Mouse (Mus musculus): ENCODE data around the gene Olfr322. TPM values are rescaled to one million over a fixed set of nuclear protein-coding genes. Genes with fewer than 3 reads are reported as not detected.

Gene Olfr322
- polyA plus RNA-seq (2012; rRNA removed), result not detected in 2 replicates

DNA sequence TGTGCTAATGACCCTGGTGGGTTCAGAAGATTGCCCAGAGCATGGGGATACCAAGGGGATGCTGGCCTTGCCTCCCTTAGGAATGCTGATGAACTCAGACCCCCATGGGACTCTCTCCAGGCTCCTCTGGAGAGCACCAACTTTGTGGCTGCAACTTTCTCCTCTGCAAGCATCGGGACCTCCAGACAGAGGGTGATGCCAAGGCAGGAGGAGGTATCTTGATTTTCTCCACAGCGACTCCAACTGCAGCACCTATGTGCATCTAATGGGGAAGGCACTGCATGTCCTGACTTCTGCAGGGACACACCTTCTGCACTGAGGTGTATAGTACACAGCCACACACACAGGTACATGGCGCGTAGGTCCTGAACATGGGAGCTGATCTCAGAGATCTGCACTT lies at the start of gene Olfr322:
Olfr322 (plus strand) TSS at position 187 of the 400 bp plus-strand sequence.
- TF ChIP-seq POLR2A (IDR thresholded peaks at IDR 0.05; ENCODE audit: borderline replicate concordance, extremely low read depth, insufficient read depth, insufficient read length, poor library complexity, severe bottlenecking) (no peak), CTCF (IDR thresholded peaks at IDR 0.05; ENCODE audit: borderline replicate concordance, extremely low read depth, insufficient read depth, insufficient read length) (no peak)
- DNase-seq (ENCODE audit: low read depth), result no peak

DNA sequence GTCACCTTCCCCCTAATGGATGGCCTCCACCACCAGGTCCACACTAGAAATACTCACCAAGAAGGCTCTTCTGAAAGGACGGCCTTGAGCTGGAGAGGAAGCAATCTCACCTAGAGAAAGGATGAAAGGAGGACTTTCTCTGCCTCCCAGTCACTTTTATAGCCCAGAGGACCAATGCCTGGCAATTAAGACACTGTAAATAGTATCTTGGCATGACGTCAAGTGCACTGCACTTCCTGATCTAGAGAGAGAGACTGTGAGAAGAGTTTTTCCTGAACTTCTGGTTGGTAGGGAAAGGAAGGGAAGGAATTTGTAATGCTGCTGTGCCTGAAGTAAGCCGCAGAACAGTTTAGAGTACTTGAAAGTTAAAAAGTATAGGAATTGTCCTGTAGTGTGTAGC lies 45.2 kb upstream of the Olfr322 start:
- DNase-seq (ENCODE audit: low read depth), result no peak
- no peak for TF ChIP-seq POLR2A (IDR thresholded peaks at IDR 0.05; ENCODE audit: borderline replicate concordance, extremely low read depth, insufficient read depth, insufficient read length, poor library complexity, severe bottlenecking)

DNA sequence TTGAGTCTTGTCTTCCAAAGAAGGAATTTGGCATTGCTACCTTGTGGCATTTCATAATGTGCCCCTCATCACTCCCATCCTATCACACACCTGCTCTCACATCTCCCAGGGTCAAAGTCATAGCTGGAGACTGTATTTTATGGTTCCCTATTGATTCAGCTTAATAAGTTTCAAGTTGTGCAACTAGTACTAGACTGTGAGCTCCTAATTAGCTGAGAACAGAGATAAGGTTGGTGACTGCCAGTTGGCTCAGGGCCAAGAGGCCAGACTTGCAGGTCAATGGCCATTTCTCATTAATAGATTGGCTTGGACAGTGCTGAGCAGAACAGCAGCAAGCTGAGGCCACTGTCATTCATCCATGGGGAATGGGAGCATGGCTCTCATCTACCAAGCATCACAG lies 44.1 kb upstream of the Olfr322 start:
- DNase-seq (ENCODE audit: low read depth), result no peak
- TF ChIP-seq POLR2A (IDR thresholded peaks at IDR 0.05; ENCODE audit: borderline replicate concordance, extremely low read depth, insufficient read depth, insufficient read length, poor library complexity, severe bottlenecking) (no peak), CTCF (IDR thresholded peaks at IDR 0.05; ENCODE audit: borderline replicate concordance, extremely low read depth, insufficient read depth, insufficient read length) (no peak)

DNA sequence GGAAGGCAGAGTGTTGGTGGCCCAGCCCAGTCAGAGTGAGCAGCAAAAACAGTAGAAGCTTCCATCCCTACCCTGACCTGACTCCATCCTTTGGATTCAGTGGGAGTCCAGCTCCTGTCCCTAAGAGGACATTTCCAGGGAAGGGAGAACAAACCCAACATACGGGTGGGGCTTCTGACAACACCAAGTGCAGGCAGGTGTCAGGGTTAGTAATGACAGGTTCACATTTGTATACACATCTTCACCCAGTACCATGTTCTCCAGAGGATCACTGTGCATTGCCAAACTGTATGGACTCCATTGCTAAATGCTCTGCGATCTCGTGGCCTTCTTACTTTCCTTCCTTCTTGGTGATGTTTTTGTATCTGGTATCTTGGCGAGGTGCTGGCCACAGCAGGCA lies 42.6 kb upstream of the Olfr322 start, which contains the start of gene 2210407C18Rik:
2210407C18Rik (minus strand) TSS at position 101 of the 400 bp plus-strand sequence.
- no peak for DNase-seq (ENCODE audit: low read depth)
- TF ChIP-seq CTCF (IDR thresholded peaks at IDR 0.05; ENCODE audit: borderline replicate concordance, extremely low read depth, insufficient read depth, insufficient read length) (no peak), POLR2A (IDR thresholded peaks at IDR 0.05; ENCODE audit: borderline replicate concordance, extremely low read depth, insufficient read depth, insufficient read length, poor library complexity, severe bottlenecking) (no peak)

DNA sequence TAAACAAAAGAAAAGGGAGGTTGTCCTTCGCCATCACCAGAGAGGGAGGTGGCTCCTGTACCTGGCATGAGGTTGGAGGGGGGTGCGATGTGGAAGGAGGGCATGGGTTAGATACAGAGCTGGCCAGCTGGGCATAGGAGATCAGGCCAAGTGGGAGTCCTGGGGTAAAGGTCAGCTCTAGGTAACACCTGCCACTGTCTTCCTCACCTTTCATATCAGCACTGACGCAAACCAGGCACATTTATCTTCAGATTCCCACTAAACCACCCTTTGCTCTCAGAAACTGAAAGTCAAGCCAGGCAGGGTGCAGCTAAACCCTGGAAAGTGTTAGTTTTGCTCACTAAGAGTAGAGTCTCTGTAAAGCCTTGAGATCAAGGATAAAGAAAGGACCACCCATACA lies 40.2 kb upstream of the Olfr322 start:
- TF ChIP-seq CTCF (IDR thresholded peaks at IDR 0.05; ENCODE audit: borderline replicate concordance, extremely low read depth, insufficient read depth, insufficient read length), result no peak
- no peak for TF ChIP-seq POLR2A (IDR thresholded peaks at IDR 0.05; ENCODE audit: borderline replicate concordance, extremely low read depth, insufficient read depth, insufficient read length, poor library complexity, severe bottlenecking)
- DNase-seq (ENCODE audit: low read depth), result no peak

DNA sequence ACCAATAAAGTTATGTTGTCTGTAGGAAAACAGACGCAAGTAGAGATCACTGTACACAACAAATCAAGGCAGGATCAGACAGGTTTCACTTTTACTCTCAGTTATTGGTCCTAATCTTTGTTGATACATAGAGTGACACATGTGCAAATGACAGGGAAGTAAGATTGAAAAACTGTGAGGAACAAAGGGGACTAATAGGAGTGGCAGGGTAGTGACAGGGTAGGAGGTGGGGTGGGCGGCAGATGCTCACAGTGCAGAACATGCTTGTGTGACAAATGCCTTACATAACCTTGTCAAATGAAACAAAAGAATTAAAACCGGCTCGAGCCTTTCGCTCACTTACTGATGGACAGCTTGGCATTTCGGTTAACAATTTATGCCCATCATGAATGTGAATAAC lies 39.8 kb upstream of the Olfr322 start:
- TF ChIP-seq POLR2A (IDR thresholded peaks at IDR 0.05; ENCODE audit: borderline replicate concordance, extremely low read depth, insufficient read depth, insufficient read length, poor library complexity, severe bottlenecking) (no peak), CTCF (IDR thresholded peaks at IDR 0.05; ENCODE audit: borderline replicate concordance, extremely low read depth, insufficient read depth, insufficient read length) (no peak)
- DNase-seq (ENCODE audit: low read depth), result peak; percentile 31

DNA sequence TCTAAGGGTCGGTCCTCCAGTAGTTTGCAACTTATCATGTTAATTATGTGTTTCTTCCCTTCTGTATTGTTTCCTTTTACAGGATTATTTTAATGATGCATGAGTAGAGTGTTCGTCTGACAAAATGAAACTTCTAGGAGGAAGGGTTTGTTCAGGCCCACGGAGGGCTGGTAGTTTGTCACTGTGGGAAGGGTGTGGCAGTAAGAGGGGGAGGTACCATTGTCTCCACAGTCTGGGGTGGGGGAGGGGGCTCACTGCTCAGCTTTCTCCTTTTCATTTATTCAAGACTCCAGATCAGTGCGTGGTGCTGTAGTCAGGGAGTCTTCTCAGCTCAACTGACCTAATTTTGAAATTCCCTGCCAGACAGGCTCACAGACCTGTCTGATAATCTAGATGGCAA lies 32.4 kb upstream of the Olfr322 start:
- DNase-seq (ENCODE audit: low read depth), result no peak

DNA sequence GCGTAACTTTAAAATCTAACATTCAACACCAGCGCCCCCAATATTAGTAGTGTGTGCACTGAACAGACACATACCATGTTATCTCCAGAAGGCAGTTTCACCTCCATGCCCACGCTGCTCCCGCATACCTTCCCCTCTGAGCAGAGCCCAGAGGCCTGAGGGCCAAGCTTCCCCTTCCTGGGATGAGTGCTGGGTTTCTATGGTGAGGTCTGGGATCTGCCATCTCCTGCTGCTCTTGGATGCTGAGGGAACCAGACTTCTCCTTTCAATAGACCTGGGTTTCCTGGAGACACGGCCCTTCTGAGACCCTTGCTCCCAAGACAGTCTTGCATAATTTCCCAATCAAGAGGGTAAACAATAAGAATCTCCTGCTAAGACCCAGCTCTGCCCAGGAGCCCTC lies 28.2 kb upstream of the Olfr322 start, which contains the start of gene Olfr323:
Olfr323 (minus strand) TSS at position 101 of the 400 bp plus-strand sequence.
- no peak for DNase-seq (ENCODE audit: low read depth)
- TF ChIP-seq CTCF (IDR thresholded peaks at IDR 0.05; ENCODE audit: borderline replicate concordance, extremely low read depth, insufficient read depth, insufficient read length), result no peak
- no peak for TF ChIP-seq POLR2A (IDR thresholded peaks at IDR 0.05; ENCODE audit: borderline replicate concordance, extremely low read depth, insufficient read depth, insufficient read length, poor library complexity, severe bottlenecking)

More for the DNA sequence above, 32.4 kb upstream of the Olfr322 start:
- TF ChIP-seq CTCF (IDR thresholded peaks at IDR 0.05; ENCODE audit: borderline replicate concordance, extremely low read depth, insufficient read depth, insufficient read length) (no peak), POLR2A (IDR thresholded peaks at IDR 0.05; ENCODE audit: borderline replicate concordance, extremely low read depth, insufficient read depth, insufficient read length, poor library complexity, severe bottlenecking) (no peak)

DNA sequence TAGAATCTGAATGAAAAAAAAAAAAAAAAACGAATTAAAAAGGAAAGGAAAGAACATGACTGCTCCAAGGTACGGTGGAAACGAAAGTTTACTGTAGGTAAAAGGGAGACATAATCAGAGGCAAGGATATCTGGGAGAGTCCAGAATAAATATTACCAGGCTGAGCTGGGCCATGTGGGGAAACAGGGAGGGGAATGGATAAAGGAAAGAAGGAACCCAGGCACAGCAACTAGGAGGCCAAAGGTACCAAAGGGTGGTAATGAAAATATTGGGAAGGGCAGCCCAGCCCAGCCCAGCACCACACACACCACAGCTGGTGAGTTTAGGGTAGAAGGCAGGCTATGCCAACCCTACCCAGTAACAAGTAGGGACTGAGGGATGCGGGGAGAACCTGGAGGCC lies 23.7 kb upstream of the Olfr322 start:
- TF ChIP-seq CTCF (IDR thresholded peaks at IDR 0.05; ENCODE audit: borderline replicate concordance, extremely low read depth, insufficient read depth, insufficient read length) (no peak), POLR2A (IDR thresholded peaks at IDR 0.05; ENCODE audit: borderline replicate concordance, extremely low read depth, insufficient read depth, insufficient read length, poor library complexity, severe bottlenecking) (no peak)

DNA sequence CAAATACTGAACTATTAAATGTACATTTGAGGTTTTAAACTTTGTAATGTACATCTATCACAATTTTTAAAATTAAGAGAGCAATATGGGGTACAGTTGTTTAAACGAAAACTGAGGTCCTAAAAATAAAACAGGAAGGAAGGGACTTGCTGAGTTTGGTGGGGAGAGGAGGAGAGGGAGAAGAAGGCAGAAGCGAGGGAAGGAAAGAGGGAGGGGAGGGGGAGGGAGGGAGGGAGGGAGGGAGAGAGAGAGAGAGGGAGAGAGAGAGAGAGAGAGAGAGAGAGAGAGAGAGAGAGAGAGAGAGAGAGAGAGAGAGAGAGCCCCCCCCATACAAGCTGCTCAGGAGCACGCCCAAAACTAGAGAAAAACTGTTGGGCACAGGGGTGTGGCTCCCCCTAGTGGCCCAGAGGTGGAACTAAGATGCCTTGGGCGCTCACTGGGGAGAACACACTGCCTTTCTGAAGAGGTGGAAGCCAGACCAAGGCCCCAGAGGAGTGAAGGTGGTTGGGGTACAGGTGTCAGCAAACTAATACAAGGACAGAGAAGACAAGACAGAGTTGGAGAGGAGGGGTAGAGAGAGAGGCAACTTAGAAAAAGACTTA lies 22.1 kb upstream of the Olfr322 start:
- TF ChIP-seq CTCF (IDR thresholded peaks at IDR 0.05; ENCODE audit: borderline replicate concordance, extremely low read depth, insufficient read depth, insufficient read length) (peak; percentile 90), POLR2A (IDR thresholded peaks at IDR 0.05; ENCODE audit: borderline replicate concordance, extremely low read depth, insufficient read depth, insufficient read length, poor library complexity, severe bottlenecking) (no peak)
- DNase-seq (ENCODE audit: low read depth), result peak; percentile 66

More for the DNA sequence above, 23.7 kb upstream of the Olfr322 start:
- no peak for DNase-seq (ENCODE audit: low read depth)

DNA sequence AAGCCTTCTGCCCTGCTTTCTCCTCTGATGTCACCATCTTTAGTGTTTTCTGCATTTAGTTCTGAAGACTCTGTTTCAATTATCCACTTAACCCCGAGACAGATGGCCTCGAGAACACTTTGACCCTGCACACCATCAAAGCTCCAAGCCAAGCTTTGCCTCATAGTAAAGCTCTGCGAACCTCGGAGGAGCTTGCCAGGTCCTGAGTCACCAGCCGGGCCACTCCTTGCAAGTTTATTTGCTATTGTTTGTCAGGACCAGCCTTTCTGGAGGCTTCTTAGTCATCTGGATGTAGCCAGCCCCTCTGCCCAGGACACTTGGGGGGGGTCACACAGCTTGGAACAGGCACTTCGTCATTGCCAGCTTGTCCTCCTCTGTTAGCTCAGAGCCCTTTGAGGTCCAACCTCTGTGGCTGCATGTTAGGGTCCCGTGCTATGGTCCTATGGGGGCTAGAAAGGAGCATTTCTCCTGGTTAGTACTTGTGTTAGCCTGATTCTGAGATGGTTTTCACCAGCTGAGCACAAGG lies 20.3 kb upstream of the Olfr322 start:
- no peak for DNase-seq (ENCODE audit: low read depth)
- TF ChIP-seq POLR2A (IDR thresholded peaks at IDR 0.05; ENCODE audit: borderline replicate concordance, extremely low read depth, insufficient read depth, insufficient read length, poor library complexity, severe bottlenecking), result no peak
- TF ChIP-seq CTCF (IDR thresholded peaks at IDR 0.05; ENCODE audit: borderline replicate concordance, extremely low read depth, insufficient read depth, insufficient read length), result no peak

DNA sequence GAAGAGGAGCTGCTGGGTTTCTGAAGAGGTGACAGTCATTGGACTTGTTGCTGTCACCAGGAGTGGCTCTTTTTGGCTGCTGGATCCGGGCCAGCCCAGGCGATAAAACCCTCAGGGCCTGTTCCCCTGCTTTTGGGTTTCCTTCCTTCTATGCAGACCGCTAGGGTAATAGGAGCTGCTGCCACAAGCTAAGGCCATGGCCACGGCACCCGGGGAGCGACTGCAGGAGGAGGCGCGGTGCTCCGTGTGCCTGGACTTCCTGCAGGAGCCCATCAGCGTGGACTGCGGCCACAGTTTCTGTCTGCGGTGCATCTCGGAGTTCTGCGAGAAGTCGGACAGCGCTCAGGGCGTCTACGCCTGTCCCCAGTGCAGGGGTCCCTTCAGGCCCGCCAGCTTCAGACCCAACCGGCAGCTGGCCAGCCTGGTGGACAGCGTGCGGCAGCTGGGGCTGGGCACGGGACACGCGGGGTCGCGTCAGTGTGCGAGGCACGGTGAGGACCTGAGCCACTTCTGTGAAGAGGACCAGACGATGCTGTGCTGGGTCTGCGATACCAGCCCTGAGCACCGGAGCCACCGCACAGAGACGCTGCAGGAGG lies 18.2 kb upstream of the Olfr322 start, which contains the start of gene Trim58:
Trim58 (plus strand) TSS at position 194 of the 596 bp plus-strand sequence.
- DNase-seq (ENCODE audit: low read depth), result peak; percentile 40

More for the DNA sequence above, 18.2 kb upstream of the Olfr322 start, which contains the start of gene Trim58:
- TF ChIP-seq CTCF (IDR thresholded peaks at IDR 0.05; ENCODE audit: borderline replicate concordance, extremely low read depth, insufficient read depth, insufficient read length) (no peak), POLR2A (IDR thresholded peaks at IDR 0.05; ENCODE audit: borderline replicate concordance, extremely low read depth, insufficient read depth, insufficient read length, poor library complexity, severe bottlenecking) (no peak)
